Mouse (Mus musculus) kidney, adult 2 months (tissue): ENCODE data around the gene Lamc2.

Experiments used
- CTCF ChIP-seq: fragments of 200-500 bp; conservative IDR thresholded peaks from 2 replicates; pipeline ENCODE4 v1.5.1; 2011; ENCODE audit warnings: low read depth, mild to moderate bottlenecking, control low read depth, low read length, moderate library complexity, mixed read lengths; ENCODE audit not compliant: insufficient read depth, insufficient read length
- POLR2A ChIP-seq: fragments of 200-500 bp; IDR thresholded peaks from one replicate; pipeline ENCODE4 v1.6.1; 2011; ENCODE audit warnings: low read depth, low read length, control low read depth

- TF ChIP-seq CTCF (no peak), POLR2A (no peak)
Measured at GRCm38 (mm10) chr1:153095826-153096727, 90.2 kb downstream of the Lamc2 start.
